Mouse (Mus musculus) retina, adult 2 months (tissue): ENCODE measurements around the gene Sema4b.

Source experiments
- DNase-seq: peaks from one replicate; pipeline ENCODE4 v3.0.0-alpha.2; 2012; ENCODE audit warnings: low read depth, low spot score

Gene Sema4b

GRCm38 (mm10) chr7:80216566-80216965 is 29.9 kb downstream of the Sema4b start:
- no peak for DNase-seq

GRCm38 (mm10) chr7:80218666-80219065 is 32.0 kb downstream of the Sema4b start:
- DNase-seq, result no peak

- no peak for DNase-seq
These were observed 33.7 kb downstream of the Sema4b start for GRCm38 (mm10) chr7:80220237-80220797.

GRCm38 (mm10) chr7:80221179-80221750 is 34.6 kb downstream of the Sema4b start:
- DNase-seq, result no peak

- no peak for DNase-seq
These were observed 40.4 kb downstream of the Sema4b start for GRCm38 (mm10) chr7:80227065-80227464.

GRCm38 (mm10) chr7:80230196-80230595 is 43.6 kb downstream of the Sema4b start:
- no peak for DNase-seq

- no peak for DNase-seq
These were observed 45.4 kb downstream of the Sema4b start for GRCm38 (mm10) chr7:80231971-80232488.

GRCm38 (mm10) chr7:80232489-80233029 is 45.9 kb downstream of the Sema4b start, which contains the start of the genes Cib1 and Gdpgp1:
Cib1 (minus strand) TSS chr7:80232813.
Gdpgp1 (plus strand) TSS chr7:80232865.
- DNase-seq, result peak; percentile 93

GRCm38 (mm10) chr7:80233799-80234198 is 47.2 kb downstream of the Sema4b start:
- no peak for DNase-seq

- DNase-seq, result no peak
These were observed 51.9 kb downstream of the Sema4b start for GRCm38 (mm10) chr7:80238542-80238941.

- DNase-seq, result no peak
These were observed 55.0 kb downstream of the Sema4b start for GRCm38 (mm10) chr7:80241661-80242060.

- no peak for DNase-seq
These were observed 58.2 kb downstream of the Sema4b start for GRCm38 (mm10) chr7:80244851-80245250.

GRCm38 (mm10) chr7:80246148-80246721 is 59.6 kb downstream of the Sema4b start, which contains the start of gene Ttll13:
Ttll13 (plus strand) TSS chr7:80246376.
- peak; percentile 91 for DNase-seq

- DNase-seq, result no peak
These were observed 60.2 kb downstream of the Sema4b start for GRCm38 (mm10) chr7:80246859-80247258.

- no peak for DNase-seq
These were observed 65.8 kb downstream of the Sema4b start for GRCm38 (mm10) chr7:80252437-80252836.

GRCm38 (mm10) chr7:80252886-80253285 is 66.2 kb downstream of the Sema4b start:
- DNase-seq, result no peak

- no peak for DNase-seq
These were observed 69.3 kb downstream of the Sema4b start for GRCm38 (mm10) chr7:80255981-80256380.

GRCm38 (mm10) chr7:80257706-80258105 is 71.1 kb downstream of the Sema4b start:
- no peak for DNase-seq

- DNase-seq, result peak; percentile 75
These were observed 74.2 kb downstream of the Sema4b start, which contains the start of gene Ngrn for GRCm38 (mm10) chr7:80260625-80261371. Ngrn (plus strand) TSS chr7:80261215.

- DNase-seq, result no peak
These were observed 74.8 kb downstream of the Sema4b start for GRCm38 (mm10) chr7:80261372-80261990.

GRCm38 (mm10) chr7:80264606-80265005 is 78.0 kb downstream of the Sema4b start:
- DNase-seq, result no peak
